Mouse (Mus musculus) testis, postnatal 10 days (tissue): ENCODE measurements around the gene Selplg.

Experiments used
- DNase-seq: peaks from one replicate; pipeline ENCODE4 v3.0.0; 2021; ENCODE audit warnings: low spot score

The Selplg gene

DNA sequence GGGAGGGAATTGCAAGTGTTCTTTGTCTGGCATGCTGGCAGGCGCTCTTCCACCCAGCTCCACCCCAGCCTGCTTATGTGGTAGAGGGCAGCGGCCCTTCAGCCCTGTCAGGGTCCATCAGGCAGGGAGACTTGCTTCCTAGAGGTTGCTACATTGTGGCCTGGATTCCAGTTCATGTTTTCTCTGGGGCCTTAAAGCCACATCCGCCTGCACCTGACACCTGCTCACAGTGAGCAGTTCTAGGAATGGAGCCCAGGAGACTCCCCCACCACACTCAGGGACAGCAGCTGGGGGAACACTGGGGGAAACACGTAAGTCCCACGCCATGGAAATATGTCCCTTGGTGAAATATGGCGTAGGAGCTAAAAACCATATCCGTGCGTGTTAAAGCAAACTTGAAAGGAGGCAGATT lies at the start of gene Selplg:
Gene Selplg, minus strand, starts transcription at position 155 of the 412 bp plus-strand sequence.
- no peak for DNase-seq

GRCm38 (mm10) chr5:113881136-113881535 lies 48.7 kb upstream of the Selplg start:
- no peak for DNase-seq

DNA sequence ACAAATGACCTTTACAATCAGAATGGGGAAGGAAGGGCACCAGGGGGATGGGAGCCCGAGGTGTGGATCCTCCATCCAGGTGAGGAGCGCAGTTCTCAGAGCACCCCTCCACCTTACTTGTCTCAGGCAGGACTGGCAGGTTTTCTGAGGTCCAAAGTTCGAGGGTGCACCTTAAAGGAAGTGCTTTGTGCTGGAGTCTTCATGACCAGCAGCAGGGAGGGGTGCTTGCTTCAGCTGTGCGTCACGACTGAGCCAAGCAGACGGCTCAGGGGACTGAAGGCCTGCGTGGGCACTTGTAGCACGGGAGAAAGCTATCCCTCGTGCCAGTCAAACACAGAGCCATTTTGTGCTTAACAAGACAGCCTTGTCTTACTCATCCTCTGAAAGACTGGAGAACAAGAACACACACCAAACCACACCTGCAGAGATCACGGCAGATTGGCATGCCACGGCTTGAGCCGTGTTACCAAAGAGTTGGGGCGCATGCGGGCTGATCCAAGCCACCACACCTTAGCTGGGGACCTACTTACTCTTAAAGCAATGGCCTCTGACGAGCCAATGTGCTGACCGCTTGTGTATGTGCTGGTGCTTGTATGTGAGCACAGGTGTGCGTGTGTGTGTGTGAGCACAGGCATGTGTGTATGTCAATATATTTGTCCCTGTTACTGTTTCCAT lies 46.6 kb upstream of the Selplg start:
- no peak for DNase-seq

- DNase-seq: no peak
Measured at GRCm38 (mm10) chr5:113877565-113877964, 45.1 kb upstream of the Selplg start.

DNA sequence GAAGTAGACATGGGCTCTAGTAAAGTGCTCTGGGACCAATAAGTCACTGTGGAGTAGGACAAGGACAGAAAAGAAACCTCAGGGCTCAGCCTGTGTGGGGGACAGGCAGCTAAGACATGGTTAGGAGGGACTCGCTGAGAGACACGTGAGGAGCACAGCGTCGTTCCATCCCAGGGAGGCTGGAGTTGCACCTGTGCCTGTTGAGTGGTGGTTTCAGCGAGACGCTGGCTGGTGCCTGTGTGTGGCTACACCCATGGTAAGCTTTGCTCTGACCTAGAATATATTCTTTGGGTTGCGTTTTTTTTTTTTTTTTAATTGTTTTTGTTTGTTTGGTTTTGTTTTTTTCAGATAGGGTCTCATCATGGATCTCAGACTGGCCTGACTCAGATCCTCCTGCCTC lies 43.7 kb upstream of the Selplg start:
- DNase-seq: no peak

DNA sequence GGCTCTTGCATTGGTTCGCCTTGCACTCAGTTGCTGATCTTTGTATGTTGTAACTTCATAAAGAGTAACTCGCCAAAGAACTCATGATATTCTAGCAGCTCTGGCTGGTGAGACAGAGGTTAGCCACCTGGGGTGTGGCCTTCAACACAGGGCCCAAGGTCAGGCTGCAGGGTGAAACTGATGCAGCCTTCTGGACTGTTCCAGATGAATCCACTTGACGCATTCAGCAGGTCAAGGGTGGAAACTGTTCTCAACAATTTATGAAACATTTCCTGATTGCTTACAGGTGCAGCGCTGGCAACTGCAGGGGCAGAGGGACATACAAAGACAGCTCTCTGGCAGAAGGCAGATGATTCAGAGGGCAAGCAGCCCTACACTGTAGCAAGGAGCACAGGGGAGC lies 43.2 kb upstream of the Selplg start:
- DNase-seq: no peak

- no peak for DNase-seq
Measured at GRCm38 (mm10) chr5:113874063-113875024, 41.9 kb upstream of the Selplg start.

GRCm38 (mm10) chr5:113872936-113873912 lies 40.8 kb upstream of the Selplg start:
- DNase-seq: no peak

DNA sequence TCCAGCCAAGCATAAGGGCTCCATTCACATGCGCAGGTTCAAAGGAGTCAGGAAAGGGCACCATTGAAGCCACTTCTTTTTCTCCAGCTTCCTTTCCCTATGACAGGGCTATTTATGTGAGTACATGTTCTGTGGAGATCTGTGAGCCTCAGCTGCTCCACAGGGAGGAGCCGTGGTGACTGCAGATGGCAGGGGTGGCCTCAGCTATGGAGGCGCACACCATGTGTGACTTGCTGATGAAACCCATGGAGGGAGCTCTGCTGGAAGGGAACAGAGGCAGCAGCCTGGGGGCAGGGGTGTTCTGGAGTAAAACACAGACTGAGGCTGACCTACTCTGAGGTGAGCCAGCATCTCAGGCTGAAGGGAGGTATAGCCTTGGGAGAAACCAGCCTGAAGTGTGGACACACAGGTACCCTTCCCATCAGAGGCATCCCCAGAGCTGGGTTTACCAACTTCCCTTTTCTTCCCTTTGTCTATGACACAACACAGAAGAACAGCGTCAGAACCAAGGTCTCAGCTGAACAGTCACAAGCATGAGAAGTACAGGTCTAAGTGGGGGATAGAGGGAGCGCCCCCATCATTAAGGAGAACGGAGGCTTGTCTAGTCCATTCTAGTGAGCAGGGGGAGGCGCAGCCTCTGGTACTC lies 39.6 kb upstream of the Selplg start:
- no peak for DNase-seq

DNA sequence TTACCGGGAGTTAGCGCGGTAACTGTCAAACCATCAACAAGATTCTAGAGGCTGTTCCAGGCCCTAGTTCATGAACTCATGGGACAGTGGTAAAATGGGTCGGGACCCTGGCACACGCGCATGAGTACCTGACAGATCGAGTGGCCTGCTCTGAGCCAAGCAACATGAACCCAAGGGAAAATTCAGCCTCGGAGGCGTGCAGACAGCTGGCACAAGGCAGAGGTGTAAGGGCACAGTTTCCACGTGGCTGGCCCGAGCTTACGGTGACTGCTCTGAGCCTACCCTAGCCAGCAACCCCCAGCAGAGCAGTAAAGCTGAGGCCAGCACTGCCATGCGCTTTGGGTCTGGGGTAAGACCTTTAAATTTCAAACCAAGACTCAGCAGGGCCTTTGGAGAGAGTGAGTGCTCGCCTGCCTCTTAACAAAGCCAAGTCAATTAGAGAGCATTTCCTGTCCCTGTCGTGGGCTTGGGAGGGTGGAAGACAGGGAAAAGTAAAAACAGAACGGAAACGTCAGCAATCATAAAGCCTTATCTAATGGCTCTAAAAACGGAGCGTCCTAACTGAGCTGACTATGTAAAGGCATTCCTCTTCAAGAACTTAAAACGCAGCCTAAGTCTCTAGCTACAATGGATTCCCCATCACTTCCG lies 38.1 kb upstream of the Selplg start:
- DNase-seq: no peak

DNA sequence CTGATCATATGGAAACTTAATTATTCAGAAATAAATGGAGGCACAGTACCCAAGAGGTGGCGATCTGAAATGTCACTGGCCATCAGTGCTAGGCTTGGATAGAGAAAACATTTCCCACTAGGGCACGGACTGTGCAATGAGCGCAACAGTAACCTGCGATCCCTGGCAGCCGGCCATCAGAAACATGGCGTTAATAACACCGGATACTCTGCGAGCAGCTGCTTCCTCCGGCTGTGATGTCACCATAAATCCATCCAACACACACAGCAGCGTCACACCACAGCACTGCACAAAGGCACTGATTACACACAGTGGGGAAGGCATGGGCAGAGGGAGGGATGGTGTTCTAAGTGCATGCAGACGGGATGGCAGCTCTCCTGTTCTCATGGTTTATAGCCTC lies 36.7 kb upstream of the Selplg start:
- DNase-seq: peak; percentile 68

GRCm38 (mm10) chr5:113864992-113865391 lies 32.5 kb upstream of the Selplg start:
- DNase-seq: no peak

GRCm38 (mm10) chr5:113863994-113864393 lies 31.6 kb upstream of the Selplg start:
- no peak for DNase-seq

DNA sequence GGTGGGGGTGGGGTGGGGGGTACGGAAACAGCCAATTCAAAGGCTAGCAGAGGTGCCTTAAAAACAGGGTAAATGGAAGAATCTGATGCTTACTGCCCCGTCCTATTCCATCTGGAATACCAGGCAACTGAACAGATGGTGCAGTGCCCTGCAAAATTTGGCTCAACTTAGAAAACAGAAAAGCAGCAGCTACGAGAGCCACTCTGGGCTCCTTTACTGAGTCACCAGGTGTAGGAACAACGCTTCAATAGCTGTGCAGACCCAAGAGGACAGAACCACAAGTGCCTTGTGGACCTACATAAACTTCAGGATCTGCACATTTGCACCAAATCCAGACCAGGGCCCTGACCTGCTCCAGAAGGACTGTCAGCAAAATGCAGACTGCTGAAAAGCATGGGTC lies 30.0 kb upstream of the Selplg start:
- DNase-seq: no peak

GRCm38 (mm10) chr5:113861294-113861693 lies 28.9 kb upstream of the Selplg start:
- peak; percentile 75 for DNase-seq

- no peak for DNase-seq
Measured at GRCm38 (mm10) chr5:113858971-113859370, 26.5 kb upstream of the Selplg start.

DNA sequence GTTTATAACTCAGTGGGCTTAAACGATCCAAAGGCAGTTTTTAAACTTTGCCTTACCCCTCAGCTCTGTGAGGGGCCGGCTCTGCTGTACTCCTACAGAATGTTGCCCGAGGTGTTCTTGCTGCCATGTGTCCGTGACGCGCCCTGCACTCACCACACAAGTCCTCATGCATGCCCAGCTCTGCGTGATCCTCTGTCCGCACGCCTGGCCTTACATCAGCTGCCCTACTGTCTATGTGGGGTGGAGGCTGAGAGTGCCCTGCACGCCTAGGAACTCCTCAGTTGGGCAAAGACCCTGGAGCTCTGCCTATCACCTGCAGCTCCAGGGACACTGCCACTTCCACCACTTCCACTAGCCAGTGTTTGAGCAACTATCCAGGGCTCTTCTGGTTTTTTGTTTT lies 26.1 kb upstream of the Selplg start:
- DNase-seq: no peak

GRCm38 (mm10) chr5:113857631-113858030 lies 25.2 kb upstream of the Selplg start:
- DNase-seq: no peak

DNA sequence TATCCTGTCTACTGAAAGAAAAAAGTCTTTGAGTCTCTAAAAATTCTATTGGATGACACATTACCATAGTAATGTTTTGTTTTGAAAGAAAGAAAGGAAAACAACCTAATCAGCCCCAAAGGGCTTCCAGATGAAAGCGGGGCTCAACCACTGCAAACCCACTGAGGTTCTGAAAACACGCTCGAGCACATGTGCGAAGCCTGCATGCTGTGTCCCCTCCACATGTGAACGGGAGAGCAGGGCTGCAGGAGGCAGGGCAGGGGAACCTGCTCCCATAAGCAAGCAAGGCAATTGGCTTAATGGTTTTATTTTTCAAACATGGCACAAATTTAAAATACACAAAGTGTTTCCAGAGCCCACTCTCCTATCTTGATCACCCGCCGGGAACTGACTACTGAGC lies 24.2 kb upstream of the Selplg start:
- no peak for DNase-seq

- no peak for DNase-seq
Measured at GRCm38 (mm10) chr5:113855696-113856095, 23.3 kb upstream of the Selplg start.

GRCm38 (mm10) chr5:113855117-113855516 lies 22.7 kb upstream of the Selplg start:
- DNase-seq: no peak
